Mouse (Mus musculus): ENCODE data around the gene Col4a3.

DNA sequence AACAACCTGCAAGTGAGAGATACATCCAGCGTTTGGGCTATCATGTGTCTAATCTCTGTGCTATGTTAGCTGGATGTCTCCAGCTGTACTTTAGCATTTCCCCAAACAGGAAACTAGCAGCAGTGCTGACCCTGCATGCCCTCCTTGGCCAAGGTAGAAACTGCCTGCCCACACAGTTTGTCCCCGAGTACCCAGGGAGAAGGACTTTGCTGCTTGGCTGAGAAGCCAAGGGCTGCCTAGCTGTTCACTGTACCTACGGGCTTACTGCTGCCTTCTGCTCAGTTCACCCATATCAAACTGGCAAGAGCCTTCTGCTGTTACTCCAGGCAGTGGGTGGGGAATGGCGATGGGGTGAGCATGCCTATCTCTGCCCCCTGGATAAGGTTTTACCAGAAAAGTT lies 3.5 kb downstream of the Col4a3 start:
- TF ChIP-seq CTCF (IDR thresholded peaks at IDR 0.05; ENCODE audit: extremely low read depth, insufficient read length, insufficient replicate concordance, low read depth, low read length) = no peak
- TF ChIP-seq POLR2A (IDR thresholded peaks at IDR 0.05; ENCODE audit: low read depth, low read length) = no peak
